Mouse (Mus musculus): ENCODE measurements at regions not wholly inside any gene's neighbourhood (a gene's known extent, or its start where the extent isn't known, plus 50 kb on each side); places are given as distances from the start of the nearest gene placed in this dataset.

- DNase-seq, result no peak
Measured at GRCm38 (mm10) chr2:57916375-57917023, 81.2 kb upstream of the Galnt5 start.

DNA sequence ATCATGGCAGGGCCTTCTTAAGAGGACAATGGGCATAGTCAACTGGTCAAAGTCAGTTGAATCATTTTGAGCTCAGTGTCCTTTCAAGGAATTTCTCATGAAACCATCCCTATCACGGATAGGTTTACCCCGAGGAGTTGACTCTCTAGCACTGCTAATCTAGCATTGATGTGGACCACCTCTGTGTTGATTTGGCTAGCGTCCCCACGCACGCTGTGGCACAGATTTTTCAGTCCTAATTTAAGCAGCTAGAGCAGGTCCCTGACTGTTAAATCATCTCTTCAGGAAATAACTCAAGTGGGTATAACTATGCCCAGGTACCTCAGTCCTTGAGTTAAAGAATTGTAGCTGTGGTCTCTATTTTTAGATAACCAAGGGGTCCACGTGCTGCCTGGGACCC lies 80.0 kb upstream of the Galnt5 start:
- no peak for DNase-seq

DNA sequence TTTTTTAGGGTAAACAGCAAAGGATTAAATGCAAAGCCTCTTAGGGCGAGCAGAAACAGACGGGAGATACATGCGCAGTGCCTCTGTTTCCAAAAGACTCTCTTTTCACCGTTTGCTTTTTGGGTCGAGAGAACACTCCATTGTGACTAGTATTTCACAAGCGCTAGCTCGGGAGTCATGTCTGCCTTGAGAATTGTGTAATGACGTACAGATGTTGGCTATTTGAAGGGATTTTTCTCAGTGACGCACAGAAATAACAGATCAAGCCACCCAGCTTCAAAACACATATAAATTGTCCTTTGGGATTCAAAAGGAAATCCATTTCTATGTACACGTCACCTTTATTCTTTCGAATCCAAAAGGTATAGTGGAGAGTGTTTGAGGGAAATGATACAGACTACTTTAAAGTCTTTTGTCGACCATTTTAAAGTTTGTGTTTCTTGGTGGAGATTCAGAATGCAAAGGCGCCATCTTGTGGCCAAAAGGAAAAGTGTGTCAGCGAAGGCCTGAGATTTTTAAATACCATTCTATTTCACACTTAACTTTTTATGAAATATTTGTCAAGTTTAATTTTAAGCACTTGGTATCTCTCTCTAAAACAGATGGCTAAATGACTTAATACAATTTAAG lies 78.5 kb upstream of the Galnt5 start:
- DNase-seq, result no peak

- no peak for DNase-seq
Measured at GRCm38 (mm10) chr2:57934062-57934822, 63.4 kb upstream of the Galnt5 start.

All from layer of hippocampus, adult 9-11 months (tissue).